Mouse (Mus musculus) right cerebral cortex, postnatal 14 days (tissue): ENCODE results near the gene Ckap2l.

Experiments
- DNase-seq: peaks from one replicate; pipeline ENCODE4 v3.0.0; 2022

Ckap2l gene

DNA sequence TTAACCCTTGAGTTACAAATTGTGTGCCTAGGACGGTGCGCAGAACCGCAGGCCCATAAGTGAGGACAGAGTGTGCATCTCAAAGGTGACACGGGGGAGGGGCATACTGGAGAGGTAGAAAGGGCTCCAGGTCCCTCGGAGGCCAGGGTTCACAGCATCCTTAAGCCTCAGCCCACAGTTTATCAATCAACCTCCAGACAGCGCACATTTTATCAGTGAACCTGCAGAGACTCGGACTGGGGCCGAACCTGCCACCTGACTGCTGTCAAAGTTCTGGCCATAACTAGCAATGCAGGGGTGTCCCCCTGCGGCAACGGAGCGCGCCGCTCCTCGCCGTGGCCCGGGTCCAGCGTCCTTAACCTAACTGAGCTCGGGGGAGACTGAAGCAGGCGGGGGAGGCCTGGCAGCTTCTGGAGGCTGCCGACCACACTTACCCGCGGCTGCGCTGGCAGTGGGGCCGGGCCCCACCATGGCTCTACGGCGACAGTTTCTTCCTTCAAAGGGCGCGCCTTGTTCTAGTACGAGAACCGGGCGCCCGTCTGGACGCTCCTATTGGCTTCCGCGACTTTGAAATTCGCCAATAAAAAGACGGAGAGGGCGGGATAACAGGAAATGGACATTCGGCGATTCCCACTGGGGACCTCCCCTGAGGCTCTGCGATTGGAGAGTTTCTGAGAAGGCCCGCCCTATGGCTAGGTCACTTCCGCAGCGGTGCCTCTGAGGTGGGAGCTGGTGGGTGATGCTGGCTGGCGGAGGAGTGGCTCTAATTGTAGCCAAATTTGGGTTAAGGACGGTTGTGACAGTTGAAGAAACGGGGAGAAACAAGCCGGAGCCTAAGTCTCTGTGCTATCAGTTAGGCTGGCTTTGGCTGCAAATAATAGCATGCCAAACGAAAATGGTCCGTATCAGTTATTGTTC, at the start of gene Ckap2l:
Gene Ckap2l (minus strand): TSS at position 542 of the 918 bp plus-strand sequence.
- peak; percentile 92 for DNase-seq

DNA sequence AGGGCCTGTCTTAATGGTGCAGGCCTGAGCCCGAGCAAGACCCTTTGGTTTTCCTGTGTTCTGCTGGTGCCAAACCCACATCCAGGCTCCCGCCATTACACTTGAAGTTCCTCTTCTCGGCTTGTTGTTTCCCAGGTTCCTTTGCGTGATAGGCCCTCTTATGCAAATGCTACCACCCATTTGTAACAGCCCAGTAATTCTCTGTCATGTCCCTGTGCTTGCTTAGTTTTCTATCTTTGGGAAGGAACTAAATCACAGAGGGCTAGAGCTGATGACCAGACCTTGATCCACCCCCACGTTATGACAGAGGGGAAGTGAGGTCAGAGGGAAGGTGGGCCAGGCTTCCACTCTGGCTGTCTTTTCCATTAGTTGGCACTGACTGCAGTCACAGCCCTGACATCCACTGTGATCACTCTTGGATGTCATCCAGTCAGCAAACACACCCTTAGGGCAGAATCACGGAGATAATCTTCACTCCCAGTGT, 41.2 kb upstream of the Ckap2l start:
- DNase-seq, result no peak

DNA sequence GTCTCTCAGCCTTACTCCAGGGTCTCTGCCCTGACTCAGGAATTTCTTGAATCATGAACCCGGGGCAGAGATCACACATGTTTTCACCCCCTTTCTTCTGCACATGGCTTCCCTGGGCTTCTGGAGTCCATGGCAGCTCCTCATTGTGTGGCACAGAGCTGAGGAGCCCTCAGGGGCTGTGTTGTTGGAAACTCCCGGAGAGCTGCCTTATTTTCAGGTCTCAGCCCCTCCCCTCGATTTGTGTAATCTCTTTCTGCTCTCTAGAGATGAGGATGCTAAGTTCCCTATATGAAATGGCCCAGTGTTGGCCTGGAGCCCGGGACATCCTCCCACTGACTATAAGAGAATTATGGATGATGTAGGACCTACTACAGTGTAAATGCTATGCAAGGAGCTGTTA, 36.5 kb upstream of the Ckap2l start:
- DNase-seq, result no peak

DNA sequence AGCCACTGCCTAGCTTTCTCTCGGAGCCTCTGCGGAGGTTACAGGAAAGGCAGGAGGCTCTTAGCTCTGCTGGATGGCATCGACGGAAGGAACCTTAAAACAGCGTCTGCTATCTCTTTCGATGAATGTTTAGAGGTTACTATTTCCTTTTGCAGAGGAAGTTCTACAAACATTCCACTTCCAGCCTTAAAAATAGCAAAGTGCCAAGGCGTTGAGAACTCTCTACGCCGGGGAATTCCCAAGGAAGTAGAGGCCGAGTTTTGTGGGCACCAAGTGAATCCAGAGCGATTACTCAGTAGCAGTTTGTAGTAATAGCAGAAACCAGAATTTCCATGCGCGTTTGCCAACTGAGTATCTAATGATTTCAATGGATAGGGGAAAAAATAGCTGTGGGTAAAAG, 33.5 kb upstream of the Ckap2l start:
- DNase-seq, result no peak

DNA sequence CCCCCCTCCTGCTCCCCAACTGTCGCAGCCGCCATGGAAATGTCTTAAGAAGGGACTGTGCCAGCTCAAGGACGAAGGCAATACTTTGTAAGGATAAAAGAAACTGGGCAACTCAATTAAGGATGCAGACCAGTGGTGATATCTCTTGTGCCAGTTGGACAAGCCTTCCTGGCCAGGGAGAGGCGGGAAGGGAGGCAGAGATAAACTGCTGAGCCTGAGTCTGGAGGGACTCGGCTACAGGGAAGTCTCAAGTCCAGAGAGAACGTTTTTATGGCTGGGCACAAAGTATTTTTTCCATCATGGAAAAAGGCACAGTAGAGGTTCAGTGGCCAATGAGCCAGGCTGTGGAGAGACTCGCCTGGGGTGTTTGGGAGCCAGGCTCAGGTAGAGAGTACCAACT, 33.0 kb upstream of the Ckap2l start:
- DNase-seq, result no peak

DNA sequence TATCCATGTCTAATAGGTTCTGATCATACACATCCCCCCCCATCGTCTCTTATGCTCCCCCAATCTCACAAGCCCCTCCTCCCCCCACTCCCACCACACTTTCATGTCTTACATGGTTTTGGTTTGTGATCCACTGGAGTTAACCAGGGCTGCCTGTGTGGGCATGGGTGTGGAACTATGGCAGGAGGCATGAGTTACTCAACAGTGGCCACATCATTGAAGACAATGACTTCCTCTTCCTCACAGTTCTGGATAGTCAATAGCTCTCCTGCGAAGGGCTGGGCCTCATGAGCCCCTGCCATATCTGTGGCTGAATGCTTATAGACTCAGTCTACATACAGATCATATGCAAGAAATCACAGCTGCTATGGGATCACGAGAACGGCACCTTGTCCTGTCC, 31.2 kb upstream of the Ckap2l start:
- no peak for DNase-seq

DNA sequence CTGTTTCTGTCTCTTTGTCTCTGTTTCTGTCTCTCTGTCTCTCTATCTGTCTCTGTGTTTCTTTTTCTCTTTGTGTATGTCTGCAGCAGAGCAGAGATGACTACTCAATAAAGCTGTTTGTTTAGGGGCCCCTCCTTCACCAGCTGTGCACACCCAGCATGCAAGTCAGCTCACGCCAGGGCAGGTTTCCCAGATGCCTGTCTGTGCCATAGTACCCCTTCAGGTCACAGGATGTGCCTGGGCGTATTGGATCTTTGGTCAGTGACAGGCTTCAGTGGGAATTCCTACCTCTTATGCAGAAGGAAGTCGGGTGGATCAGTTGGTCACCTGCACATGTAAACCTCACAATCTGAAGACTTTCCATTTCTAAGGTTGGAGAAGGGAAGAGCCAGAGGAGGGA, 27.2 kb upstream of the Ckap2l start:
- no peak for DNase-seq

DNA sequence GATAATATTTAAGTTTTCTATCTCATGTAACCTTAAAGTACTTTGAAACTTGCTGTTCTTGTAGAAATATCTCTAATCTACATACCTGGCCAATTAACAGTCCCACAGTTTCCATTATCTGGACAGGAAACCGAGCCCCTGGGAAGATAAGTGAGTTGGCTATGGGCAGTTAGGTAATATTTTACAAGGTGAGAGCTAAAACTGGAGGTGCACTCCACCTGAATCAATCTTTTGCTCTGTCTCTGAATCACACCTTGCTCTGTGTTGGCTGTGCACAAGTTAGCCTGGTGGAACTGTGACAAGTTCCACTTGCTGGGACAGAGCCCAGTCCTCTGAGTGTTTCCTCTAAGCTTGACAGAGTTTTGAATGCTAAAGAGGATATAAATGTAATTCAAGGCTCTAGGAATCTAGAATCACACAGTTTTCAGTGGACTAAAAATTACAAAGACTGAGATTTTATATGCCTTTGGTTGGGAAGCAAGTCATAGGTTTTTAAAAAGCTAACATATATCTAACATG, 25.2 kb upstream of the Ckap2l start:
- DNase-seq, result peak; percentile 19

DNA sequence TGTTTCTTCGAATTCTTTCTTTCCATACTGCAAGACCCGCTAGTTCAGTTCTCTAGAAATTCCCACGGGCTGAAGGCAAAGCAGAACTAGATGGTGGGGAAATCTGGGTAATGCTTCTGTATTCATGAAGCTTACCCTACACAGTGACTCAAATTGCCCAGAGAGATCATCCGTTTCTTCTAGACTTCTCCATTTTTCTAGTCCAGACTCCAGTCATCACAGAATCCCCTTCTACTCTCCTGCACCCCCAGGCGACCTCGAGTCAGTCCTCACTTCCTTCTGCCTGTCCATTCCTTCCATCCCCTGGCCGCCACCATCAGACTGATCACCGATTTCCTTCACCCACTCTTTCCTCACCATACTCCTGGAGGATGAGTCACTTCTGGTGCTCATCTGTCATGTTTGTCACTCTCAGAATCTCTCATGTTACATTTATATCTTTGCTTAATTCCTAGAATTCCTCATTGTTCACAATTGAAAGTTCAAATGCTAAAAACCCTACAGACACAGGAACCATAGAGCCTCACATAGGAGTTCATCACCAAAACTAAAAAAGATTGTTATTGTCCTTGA, 23.1 kb upstream of the Ckap2l start:
- DNase-seq, result no peak

DNA sequence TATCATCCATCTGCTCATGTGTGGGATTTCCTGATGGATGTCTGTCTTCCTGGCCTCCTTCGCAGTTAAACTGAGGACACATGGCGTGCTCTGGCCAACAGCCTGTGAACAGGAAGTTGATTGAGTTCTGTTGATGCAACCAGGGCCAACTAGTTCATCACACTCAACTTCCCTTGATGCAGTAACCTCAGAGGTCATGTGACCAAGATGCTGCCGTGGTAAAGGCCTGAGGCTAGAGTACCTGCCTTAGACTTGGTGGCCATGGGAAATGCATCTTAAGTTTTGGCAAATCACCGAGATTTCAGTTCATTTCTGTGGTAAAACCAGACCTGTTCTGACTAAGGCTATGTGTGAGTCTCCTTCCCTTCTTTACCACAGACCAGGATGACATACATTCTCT, 18.8 kb upstream of the Ckap2l start:
- no peak for DNase-seq

DNA sequence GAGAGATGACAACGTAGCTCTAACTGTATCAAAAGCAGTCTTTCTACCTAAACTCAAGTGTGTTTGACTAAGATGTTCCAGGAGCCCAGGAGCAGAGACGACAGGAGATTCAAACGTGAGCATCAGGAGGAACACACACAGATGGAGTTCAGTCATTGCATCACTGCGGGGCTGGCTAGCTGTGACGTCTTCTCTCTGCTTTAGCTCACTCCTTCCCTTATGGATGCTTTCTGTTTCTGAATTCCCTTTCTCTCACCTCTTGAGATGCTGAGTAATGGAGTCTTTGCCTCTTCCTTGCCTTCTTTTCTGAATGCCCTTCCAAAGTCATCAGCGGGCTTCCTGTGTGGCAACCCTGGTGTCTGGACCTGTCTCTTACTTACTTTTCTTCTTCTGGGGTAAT, 17.9 kb upstream of the Ckap2l start:
- no peak for DNase-seq

DNA sequence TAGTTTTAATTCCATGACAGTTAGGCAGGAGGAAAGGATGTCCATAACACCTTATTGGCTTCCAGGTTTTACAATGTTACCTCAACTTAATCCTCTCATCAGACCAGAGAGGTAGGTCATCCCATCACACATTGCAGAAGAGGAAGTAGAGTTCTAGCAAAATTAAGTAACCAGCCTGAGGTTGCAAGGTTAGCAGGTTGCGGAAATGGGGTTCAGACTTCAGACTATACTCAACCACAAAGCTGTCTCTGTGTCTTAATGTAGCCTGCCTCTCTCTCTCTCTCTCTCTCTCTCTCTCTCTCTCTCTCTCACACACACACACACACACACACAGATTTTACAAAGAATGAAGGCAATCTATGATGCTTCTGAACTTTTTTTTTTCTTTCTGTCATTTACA, 16.9 kb upstream of the Ckap2l start:
- no peak for DNase-seq

DNA sequence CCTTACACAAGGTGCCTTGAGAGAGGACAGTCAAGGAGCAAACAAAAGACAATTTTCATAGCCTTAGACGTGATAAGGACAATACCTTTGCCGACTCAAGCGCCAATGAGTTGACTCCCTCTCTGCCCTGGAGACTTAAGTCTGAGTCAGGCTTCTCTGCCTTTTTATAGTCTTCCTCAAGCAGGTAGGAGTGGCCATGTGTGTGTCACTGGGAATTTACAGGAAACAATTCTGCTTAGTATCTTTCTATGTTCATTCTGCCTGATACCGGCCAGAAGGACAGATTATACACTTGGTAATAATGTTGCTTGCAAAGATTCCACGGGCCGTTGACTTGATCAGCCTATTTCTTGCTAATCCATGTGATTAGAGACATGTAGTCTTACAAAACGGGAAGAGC, 12.8 kb upstream of the Ckap2l start, which contains the start of gene Il1a:
Gene Il1a (minus strand): TSS at position 137 of the 400 bp plus-strand sequence.
- DNase-seq, result no peak

DNA sequence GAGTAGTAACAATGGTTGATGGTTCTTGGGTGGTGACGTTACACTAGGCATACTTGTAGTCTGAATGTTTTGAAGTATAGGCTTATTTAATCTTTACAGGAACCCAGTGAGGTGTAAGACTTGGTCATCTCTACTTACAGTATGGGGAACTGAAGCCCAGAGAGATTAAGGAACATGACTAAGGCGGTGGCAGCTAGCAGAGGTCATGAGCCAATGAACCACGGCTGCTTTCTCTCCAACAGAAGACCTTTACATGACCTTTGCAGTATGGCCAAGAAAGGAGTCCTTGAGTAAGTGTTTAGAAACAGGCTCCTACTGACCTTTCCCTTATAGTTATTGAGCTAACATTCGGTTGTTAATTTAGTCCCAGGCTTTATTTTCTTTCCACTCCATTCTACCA, 9.0 kb upstream of the Ckap2l start:
- DNase-seq, result no peak

DNA sequence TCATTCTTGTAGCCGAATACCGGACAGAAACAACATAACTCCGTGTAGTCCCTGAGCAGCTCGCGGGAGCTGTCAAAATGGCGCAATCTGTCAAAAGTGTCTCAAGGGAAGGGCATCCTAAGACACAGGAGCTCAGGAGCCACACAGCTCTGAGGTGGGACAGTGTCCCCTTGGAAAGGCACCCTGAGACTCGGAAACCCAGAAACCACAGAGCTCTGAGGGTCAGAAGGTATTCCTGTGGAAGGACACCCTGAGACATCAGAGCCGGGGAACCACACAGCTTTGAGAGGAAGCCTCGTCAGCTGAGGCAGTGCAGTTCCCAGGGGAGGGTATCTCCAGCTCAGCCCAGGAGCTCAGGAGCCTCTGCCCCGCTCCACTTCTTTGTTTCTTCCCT, 574 bp upstream of the Ckap2l start:
- DNase-seq, result peak; percentile 13

DNA sequence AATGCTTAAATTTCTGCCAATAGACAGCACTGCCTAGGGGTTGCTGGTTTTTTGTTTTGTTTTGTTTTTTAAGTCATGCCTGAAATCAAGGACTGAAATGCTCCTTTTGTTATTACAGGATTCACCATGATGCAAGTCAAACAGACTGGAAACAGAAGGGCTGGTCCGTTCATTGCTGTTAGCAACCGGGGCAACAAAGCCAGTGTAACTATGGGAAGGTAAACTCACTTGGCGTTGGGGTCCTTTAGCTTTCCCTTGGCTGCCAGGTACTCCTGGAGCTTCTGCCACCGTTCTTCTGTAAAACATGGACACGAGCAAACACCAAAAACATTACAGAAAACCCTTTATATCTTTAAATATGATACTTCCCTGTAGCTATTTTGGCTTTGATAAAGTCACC, 926 bp downstream of the Ckap2l start:
- DNase-seq, result no peak

DNA sequence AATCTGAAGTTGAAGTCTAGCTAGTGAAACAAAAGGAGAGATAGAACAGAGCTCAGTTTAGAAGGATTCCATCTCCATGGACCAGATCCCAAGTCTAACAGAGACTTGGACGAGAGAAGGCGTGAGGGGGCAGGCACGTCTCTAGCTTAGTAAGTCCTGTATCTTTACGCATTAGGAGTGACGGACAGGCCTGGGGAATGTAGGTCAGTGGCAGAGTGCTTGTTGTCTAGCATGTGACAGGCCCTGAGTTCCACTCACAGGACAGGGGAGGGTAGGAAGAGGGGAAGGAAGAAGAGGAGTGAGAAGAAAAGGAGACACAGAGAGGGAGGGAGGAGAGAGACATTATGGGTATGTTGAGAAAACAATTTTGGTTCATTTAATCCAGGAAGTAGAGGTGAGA, 1.9 kb downstream of the Ckap2l start:
- no peak for DNase-seq

DNA sequence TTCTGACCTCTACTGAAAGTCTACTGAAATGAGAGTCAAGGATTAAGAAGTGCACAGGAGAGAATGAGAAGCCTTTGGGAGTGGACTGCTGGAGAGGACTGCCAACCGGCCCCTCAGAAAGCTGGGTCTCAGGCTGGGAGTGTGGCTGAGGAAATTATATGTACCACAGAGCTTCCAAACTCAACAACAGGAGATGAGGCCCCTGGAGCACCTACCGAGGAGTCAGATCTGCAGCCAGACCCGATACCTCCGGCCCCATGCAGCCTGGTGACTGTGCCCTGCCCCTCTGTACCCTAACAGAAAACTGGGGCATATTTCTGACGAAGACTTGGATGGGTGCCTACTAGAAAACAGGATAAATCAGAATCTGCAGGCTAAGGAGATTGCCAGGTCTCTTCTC, 23.2 kb downstream of the Ckap2l start:
- no peak for DNase-seq

DNA sequence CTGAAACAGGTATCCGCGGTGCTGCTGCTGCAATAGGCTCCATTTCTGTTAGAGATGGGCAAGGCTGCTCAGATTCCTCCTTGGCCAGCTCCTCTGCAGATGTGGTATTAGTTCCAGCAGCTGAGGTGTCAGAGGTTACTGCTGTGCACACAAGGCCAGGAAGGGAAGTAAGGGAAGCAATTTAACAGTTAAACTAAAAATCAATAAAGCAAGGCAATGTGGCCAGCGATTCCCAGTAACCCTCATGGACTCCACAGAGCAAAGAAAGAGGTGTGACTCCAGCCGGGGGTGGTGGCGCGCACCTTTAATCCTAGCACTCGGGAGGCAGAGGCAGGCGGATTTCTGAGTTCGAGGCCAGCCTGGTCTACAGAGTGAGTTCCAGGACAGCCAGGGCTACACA, 26.4 kb downstream of the Ckap2l start:
- no peak for DNase-seq

DNA sequence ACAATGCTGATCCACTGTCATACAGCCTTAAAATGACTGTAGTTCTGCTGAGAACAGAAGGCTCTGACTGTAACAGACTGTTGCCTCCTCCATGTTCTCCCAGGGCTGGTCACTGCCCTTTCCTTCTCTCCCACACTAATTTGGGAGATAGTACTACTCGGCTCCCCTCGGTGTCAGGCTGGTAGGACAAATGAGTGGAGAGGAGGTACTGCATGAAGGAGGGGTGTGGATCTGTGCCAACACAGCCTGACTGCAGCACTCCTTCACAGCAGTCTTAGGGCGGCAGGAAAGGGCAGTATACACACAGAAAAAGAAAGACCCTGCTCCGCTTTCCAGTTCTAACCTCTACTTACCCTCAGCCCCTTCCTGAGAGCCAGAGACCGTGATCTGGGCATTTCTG, 27.0 kb downstream of the Ckap2l start:
- DNase-seq, result no peak

DNA sequence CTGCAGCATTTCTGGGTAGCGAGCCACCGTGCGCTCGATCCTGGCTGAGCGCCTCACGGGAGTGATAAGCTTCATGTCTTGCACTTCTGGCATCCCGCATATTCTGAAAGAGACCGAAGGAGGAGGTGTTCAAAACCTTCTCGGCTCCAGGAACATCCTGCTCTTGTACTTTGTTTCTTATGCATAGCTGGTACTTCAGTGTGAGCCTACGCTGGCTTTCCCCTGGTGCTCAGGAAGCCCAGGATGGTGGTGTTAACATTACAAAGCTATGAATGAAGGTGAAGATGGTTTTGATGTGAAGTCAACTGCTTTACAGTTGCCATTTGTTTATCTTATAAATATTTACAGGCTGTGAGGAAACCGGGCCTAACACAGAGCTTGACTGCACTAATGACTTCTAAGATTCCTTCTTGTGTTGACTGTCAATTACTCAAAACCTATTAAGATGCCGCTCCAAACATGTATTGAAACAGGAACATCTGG, 27.8 kb downstream of the Ckap2l start:
- DNase-seq, result no peak

DNA sequence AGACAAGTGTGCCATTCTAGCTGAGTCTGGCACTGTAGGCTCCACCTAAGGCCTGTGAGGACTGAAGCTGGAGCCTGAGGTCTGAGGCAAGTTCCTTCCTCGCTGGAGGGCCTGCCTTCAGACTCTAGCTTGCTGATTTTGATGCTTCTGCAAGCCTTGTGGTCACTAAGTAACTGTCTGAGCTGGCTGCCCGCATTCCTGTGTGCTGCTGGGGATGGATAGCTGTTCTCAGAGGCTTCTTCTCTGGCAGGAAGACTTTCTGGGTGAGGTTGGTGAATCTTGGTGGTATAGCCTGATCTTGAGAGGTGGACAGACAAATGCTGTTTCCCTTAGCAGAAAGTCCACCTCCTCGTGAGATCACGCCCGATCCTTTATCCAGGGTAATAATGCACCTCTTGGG, 29.3 kb downstream of the Ckap2l start:
- no peak for DNase-seq

DNA sequence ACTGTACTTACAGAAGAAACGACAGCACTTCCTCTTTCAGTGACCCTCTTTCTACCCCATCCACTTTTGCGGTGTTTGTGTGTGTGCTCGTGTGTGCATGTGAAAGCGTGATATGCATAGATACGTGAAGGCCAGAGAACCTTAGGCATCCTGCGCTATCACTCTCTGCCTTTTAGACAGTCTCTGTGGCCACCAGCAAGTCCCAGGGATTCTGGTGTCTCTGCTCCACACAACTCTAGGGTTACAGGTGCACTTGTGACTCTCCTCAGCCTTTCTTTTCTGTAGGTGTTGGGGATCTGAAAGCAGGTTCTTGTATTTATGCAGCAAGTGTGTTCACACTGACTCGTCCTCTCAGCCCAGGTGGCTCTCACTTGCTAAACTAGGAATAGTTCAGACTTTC, 31.7 kb downstream of the Ckap2l start:
- no peak for DNase-seq

DNA sequence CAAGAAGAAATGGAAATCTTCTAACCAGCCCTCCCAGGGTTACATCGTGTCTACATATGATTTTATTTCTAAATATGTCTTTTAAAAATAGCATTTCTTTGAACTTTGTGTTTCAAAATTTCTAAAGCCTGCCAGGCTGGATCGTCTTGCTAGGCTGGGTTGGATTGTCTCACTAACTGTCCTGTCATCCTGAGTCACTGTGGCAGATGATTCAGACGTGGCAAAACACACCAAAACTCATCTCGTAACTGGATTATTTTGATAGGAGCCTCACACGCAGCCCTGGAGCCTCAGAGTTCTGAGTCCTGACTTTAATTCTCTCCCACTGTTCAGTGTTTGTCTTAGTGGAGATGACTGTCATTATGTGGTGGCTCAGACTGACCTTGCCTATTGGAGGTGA, 33.9 kb downstream of the Ckap2l start:
- no peak for DNase-seq
